Mouse (Mus musculus): ENCODE data around the gene Nedd4.

DNA sequence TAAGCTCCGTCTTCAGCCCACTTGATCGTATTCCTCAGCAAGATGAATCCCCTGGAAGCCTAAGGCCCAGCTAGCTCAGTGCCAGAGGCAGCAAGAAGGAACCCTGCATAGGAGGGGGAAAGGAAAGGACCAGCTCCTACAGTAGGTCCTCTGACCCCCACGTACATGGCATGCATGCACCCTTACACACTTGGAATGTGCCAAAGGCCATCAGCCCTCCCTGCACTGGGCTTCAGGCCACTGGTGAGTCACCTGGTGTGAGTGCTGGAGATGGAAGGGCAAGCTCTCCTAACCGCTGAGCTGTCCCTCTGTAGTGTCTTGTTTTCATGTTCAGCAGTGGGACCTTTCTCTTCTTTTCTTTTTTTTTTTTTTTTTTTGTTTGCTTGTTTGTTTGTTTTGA lies 52.8 kb downstream of the Nedd4 start:
- TF ChIP-seq CTCF (IDR thresholded peaks at IDR 0.05; ENCODE audit: low read depth) (no peak), EP300 (optimal IDR thresholded peaks at IDR 0.05) (no peak)
